Mouse (Mus musculus): ENCODE measurements at regions not wholly inside any gene's neighbourhood (a gene's known extent, or its start where the extent isn't known, plus 50 kb on each side); places are given as distances from the start of the nearest gene placed in this dataset.
"Not testable (repeated sequence)": the region's sequence is repeated elsewhere in the genome, so short reads cannot be mapped to it uniquely, and the experiment has no call there.

DNA sequence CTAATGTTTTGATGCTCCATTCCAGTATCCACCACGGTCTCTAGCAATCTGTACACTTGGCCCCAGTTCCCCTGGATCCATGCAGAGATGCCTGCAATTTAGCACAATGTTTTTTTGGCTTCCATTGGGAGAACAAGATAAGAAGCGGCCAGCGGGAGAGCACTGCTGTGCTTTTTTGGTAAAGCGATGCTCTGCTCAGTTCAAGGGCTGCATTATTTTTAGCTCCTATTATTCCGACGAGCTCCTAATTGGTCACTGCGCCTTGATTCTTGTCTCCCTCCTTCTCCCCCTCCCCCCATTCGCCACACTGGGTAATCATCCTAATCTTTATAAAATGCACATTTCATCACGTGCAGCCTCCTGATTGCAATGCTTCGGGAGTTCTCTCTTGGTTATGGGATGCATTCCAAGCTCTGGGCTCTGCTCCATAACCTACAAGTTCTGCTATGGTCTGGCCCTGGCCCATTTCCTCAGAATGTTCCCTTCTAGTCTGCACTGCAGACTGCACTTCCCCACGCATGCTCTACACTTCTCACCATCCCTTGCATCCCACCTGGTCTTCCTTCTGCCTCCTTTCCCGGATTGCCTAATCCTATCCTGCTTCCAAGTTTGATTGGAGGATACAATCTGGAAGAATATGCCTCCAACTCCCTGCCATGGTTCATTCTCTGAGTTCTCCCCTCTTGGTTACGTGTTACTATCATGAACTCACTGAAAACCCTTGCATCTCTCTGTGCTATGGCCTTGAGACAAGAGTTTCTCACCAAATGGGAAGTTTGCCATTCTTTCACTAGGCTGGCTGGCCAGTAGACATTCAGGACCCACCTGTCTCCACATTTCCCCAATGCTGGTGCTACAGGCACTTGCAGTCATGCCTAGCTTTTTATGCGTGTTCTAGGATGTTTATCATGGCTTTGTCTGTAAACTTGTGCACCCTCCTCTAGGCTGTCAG lies 467.8 kb upstream of the Auts2 start:
- ATAC-seq (replicated peaks; ENCODE audit: low FRiP score, poor library complexity, severe bottlenecking), result no peak

DNA sequence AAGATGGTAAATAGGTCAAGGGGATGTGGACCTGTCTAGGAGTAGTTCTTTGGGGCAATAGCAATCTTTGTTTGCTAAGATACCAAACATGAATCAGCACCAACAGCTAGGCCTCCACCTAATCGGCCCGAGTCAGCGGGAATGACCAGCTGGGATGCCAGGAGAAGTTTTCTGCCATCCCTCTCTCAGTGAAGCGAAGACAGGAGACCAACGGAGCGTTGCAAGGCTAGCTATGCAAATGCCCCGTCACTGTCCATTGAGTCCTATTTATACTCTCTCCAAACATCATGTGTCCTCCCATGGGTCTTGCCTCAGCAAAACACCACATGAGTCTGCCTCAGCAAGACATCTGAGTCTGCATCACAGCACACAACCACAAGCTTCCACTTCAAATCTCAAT lies 439.7 kb upstream of the Auts2 start:
- no peak for ATAC-seq (replicated peaks; ENCODE audit: low FRiP score, poor library complexity, severe bottlenecking)

DNA sequence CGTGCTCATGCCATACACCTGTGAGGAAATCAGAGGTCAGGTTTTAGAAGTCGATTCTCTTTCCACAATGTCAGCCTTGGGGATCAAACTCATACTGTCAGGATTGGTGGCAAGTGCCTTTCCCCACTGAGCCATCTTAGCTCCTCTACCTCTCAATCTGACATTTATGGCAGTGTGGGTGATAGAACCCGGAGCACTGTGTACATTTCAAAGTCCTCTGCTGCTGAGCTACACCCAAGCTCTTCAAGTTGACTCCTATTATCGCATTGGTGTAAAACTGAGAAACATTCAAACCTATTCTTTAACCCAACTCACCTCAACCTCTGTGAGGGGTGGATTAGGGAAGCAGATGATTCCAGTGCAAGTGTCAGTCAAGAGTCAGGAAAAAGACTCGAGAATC lies 435.9 kb upstream of the Auts2 start:
- no peak for ATAC-seq (replicated peaks; ENCODE audit: low FRiP score, poor library complexity, severe bottlenecking)

DNA sequence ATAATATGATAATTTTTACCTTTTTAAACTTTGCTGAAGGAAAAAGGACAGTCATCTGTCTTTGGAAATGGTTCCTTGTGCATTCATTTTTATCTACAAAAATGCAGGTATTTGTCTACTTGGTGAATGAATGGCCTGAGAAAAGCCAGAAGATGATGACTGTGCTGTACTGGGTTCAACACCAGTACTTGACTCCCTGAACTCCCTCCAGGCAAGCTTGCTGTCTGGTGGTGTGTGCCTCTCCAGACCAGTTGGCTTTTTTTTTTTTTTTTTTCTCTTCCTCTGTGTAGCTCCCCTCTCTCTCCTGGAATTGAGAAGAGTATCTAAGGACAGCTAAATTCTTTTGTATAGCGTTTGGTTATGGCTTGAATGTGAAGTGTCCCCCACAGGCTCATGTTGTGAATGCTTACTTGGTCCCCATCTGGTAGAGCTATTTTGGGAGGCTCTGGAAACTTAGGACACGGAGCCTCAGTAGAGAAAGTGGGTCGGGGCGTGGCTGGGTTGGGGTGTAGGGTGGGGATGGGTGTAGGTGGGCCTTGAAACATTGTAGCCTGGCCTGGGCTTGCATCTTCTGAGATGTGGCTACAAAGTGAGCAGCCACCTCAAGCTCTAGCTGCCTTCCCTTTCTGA lies 432.3 kb upstream of the Auts2 start:
- no peak for ATAC-seq (replicated peaks; ENCODE audit: low FRiP score, poor library complexity, severe bottlenecking)

DNA sequence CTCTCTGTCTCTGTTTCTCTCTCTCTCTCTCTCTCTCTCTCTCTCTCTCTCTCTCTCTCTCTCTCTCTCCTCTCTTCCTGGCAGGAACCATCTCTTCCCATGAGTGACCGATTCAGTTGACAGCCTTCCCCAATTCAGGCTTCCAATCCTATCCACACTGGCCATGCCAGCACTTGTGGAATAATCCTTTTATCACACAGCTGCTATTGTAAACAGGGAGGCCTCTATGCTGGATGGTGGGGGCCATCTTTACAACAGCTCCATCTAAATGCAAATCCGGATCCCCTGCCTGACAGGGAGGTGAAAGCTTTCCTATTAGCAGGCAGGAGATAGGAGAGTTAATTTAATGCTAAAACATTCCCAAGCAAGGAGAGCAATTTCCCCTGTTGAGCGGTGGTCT lies 431.7 kb upstream of the Auts2 start:
- ATAC-seq (replicated peaks; ENCODE audit: low FRiP score, poor library complexity, severe bottlenecking), result no peak

DNA sequence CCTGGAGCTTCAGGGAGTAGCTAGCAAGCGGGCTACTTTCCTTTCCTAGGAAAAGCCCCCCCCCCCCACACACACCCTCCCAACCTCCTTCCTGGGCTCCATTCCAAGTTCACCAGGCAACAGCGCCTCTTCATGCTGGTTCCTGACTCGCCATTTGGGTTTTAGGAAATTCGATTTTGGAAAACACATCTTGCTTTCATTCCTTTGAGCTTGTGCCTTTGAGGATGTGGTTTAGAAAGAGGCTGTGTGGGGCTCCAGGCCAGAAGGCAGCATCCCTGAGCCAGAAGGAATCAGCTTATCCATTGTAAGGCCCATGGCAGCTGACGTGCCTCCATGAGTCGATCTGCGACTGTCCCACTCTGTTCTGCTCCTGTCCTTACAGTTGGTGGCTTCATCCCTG lies 427.9 kb upstream of the Auts2 start:
- no peak for ATAC-seq (replicated peaks; ENCODE audit: low FRiP score, poor library complexity, severe bottlenecking)

DNA sequence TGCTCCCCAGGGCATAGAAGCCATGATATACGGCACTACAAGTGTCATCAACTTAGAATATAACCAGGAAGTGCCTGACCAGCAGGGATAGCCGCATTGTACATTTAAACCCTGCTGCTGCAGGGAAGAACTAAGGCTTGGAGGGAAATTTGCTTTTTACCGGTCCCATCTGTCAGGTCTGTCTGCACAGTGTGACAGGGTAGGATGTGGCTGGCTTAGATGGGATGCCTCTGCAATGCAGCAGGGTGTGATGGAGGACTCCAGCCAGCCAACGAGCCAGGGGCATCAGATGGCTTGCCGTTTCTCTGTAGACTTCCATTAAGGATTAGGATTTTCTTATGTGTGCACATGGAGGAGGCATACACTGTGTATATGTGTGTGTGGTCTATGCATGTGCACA lies 426.2 kb upstream of the Auts2 start:
- ATAC-seq (replicated peaks; ENCODE audit: low FRiP score, poor library complexity, severe bottlenecking), result no peak

DNA sequence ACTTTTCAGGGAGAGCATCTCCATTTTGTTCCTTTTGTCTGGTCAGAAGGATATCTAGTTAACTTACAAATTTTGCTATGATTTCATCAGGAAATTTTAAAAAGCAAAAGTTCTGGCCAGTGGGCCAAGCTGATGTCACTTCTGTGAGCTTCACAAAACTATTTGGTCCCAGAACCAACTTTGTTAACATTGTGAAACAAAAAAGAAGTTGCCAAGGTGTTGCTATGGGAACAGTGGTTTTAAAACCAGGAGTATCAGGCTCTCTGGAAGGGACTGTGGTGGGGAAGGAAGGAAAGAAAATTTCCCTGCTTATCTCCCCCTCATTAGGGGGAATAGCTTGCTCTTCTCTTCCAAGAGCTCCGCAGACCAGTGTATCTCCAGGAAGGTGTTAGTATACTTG lies 416.8 kb upstream of the Auts2 start:
- no peak for ATAC-seq (replicated peaks; ENCODE audit: low FRiP score, poor library complexity, severe bottlenecking)

DNA sequence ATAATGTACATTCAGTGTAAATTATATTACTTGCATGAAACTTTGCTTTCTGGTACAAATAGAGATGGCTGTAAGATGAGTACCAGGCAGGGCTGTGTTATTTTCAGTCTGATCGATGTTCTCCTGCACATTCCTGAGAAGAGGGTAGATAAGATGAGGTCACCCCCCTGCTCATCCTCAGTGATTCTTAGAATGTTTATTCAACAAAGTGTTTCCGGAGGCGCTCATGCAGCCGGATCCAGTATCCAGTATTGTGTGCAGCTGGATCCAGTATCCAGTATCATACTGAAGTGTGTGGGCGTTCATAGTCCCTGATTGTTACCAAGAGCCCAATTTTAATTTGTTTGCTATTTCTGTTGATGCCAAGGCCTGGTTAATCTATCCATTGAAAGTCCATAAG lies 413.0 kb upstream of the Auts2 start:
- ATAC-seq (replicated peaks; ENCODE audit: low FRiP score, poor library complexity, severe bottlenecking), result no peak

DNA sequence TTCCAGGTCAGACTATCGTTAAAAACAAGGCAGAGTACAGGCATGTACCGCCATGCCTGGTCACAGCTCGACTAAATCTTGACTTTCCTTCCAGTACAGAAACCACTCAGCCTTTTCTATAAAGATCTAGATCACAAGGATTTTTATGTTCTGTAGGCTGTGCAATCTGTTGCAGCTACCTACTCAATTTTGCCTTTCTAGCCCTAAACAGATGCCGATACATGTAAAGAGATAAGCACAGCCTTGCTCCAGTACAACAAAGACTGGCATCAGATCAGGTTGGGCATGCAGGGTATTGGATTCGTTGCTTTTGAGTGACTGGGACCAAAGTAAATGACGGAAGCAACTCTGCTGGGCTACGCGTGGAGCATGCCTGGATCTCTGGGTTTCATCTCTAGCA lies 411.9 kb upstream of the Auts2 start:
- ATAC-seq (replicated peaks; ENCODE audit: low FRiP score, poor library complexity, severe bottlenecking), result no peak

DNA sequence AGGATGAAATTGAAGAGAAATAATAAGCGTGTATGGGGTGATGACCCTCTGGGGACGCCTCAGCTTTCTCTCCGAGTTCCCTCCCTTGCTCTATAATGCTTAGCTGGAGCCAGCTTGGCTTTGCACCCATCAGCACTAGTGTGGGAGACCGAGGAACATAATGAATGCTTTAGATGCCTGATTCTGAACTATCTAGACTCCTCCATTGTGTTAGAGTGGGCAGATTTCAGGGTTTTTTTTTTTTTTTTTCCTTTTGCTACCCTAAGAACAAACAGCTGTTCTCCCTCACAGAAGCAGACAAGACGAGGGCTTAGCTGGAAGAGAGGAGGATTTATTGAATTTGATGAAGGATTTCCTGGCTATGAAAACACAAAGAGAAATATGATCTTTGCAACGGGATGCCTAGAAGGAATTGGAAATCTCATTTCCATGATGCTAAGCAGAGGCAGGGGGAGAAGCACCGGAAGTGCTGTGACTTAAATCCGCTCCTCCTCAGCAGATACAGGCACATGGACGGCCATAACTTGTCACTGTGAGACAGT lies 390.4 kb upstream of the Auts2 start:
- ATAC-seq (replicated peaks; ENCODE audit: low FRiP score, poor library complexity, severe bottlenecking), result no peak

DNA sequence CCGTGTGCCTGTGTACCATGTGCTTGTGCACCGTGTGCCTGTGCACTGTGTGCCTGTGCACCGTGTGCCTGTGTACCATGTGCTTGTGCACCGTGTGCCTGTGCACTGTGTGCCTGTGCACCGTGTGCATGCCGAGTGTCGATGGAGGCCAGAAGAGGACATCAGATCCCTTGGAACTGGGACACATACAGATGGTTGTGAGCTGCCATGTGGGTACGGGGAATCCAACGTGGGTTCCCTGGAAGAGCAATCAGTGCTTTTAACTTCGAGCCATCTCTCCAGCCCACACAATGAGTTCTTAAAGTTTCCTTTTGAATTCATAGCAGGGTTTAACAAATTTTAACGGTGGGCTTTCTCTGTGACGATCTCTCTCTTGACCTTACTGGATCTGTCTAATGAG lies 386.8 kb upstream of the Auts2 start:
- not testable (repeated sequence) for ATAC-seq (replicated peaks; ENCODE audit: low FRiP score, poor library complexity, severe bottlenecking)

DNA sequence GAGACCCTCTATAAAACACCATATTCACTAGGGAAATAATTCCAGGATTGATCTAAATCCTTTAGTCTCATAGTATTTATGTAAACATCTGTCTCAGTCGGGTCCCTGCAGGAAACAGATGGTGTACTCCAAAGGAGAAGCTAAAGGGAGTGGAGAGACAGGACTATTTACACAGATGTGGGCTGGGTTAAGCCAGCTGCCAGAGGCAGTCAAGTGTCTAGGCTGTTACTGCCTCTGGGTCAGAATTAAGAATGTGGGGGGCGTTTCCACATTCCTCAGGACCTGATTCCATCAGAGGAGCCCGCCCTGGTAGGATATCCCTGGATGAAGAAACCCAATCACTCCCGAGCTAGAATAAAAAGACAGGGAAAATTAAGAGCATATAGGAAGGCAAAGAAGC lies 380.2 kb upstream of the Auts2 start:
- no peak for ATAC-seq (replicated peaks; ENCODE audit: low FRiP score, poor library complexity, severe bottlenecking)

DNA sequence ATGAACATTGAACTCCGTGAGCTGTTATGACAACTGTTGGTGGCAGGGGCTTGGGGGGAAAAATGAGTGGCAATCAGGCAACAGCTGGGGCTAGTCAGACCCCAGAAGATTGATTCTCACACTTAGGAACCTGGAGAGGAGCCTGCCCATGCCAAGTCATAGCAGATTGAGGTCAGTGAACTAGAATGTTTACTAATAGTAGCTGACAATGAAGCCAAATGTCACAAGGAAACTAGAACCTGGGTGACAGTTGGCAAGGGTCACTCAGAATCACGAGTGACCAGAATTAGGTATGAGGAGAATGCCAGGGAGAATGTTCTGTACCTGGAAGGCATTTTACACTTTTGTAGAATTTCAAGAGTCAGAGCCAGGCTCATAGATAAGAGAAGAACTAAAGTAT lies 365.9 kb upstream of the Auts2 start:
- ATAC-seq (replicated peaks; ENCODE audit: low FRiP score, poor library complexity, severe bottlenecking), result no peak

DNA sequence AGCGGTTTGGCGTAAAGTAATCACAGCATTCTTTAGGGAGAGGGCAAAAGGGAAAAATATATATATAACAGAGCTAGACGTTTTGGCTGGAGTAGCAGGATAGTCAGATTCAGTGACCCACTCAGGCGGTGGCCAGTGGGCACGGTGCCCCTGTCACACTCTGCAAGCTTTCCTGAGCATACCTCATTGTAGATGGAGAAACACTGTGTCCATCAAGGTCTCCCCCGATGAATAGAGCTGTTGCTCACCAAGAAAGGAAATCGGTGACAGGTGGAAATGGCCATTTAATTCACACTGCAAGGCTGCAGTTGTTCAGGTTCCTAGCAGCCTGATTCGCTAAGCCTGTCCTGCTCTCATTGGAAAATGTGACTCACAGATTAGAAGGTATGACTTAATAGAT lies 365.1 kb upstream of the Auts2 start:
- no peak for ATAC-seq (replicated peaks; ENCODE audit: low FRiP score, poor library complexity, severe bottlenecking)

DNA sequence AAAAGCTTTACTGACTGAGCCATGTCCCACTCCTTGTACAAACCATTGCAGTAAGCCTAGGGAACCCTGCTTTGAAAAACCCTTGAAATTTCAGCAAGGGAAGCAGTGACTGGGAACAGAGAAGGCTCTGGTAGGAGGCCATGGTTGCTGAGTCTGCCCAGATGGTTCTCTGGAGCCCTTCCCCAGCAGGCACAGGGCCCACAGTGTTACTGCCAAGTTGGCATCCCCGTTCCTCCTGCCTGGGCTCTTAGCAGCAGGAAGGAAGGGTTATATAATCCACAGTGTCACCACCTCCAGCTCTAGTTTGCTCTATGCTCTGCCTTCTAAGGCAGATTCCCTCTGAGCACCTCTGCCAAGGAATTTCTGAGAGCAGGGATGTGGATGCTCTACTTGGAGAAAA lies 349.4 kb upstream of the Auts2 start:
- no peak for ATAC-seq (replicated peaks; ENCODE audit: low FRiP score, poor library complexity, severe bottlenecking)

DNA sequence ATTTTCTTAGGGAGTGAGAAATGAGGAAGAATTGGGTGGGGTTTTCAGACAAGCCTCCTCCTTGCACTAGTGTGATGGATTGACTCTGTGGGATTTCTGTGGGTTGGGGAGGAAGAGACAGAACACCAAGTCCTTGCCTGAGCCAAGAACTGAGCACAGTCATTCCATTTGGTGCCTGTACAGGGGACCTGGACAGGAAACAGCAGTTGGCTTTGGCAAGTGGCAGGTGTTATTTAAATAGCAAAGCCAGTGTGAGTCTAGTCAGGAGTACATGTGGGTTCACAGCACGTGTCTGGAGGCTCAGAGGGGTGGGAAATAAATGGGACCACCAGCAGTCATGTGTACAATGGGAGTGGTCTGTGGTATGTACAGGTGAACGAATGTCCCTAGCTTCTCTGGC lies 341.0 kb upstream of the Auts2 start:
- ATAC-seq (replicated peaks; ENCODE audit: low FRiP score, poor library complexity, severe bottlenecking), result no peak

DNA sequence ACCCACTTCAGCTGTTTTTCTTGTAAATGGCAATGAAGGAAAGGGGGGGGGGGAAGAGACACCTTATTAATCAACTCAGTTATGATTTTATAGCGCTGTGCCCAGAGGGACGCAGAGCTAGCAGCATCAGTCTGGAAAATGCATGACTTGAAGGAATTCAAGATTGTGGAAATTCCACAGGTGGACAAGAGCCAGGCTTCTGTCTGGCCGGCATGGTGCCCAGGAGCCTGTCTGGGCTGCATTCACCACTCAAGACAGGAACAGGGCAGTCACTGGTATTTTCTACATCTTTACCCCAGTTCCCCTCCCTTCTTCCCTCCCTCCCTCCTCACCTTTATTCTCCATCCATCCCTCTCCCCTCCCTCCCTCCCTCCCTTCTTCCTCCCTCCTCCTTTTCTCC lies 339.1 kb upstream of the Auts2 start:
- no peak for ATAC-seq (replicated peaks; ENCODE audit: low FRiP score, poor library complexity, severe bottlenecking)

DNA sequence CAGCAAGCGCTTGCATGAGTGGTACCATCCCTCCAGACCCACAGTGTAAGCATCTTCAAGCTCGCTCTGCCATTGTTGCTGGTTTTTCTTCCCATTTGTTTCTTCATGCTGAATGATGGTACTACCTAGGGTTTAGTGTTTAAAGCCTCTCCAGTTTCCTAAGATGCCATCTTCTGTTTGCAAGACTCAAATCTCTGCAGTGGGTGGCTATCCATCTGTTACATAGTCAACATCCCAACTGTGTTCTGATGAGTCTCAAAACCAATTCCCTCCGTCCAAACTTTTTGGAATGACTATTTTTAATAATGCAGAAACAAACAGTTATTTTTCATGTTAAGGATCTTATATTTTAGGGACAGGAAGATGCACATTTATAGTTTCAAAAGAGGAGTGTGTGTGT lies 338.0 kb upstream of the Auts2 start:
- ATAC-seq (replicated peaks; ENCODE audit: low FRiP score, poor library complexity, severe bottlenecking), result no peak

DNA sequence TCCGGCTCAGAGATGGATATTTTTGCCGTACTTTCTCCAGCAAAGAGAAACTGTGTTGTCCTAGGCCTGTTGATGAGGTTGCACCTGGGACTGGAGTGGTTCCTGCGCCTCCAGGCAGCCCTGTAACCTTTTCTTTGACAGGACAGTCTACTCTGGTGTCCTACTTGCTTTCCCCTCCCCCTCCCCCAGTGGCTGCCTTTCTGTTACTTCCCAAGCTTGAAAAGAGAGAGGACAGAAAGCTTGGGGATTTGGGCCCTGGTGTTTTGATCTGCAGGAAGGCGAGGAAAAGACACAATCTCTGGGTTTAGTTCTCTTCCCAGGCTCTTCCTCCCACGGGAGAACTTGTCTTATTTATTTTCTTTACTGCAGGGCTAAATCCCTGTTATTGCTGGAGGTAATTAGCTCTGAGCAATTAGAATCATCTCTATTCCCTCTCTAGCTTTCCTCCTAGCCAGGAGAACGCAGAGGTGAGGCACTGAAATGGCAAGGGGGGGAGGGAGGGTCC lies 333.2 kb upstream of the Auts2 start:
- ATAC-seq (replicated peaks; ENCODE audit: low FRiP score, poor library complexity, severe bottlenecking), result no peak

DNA sequence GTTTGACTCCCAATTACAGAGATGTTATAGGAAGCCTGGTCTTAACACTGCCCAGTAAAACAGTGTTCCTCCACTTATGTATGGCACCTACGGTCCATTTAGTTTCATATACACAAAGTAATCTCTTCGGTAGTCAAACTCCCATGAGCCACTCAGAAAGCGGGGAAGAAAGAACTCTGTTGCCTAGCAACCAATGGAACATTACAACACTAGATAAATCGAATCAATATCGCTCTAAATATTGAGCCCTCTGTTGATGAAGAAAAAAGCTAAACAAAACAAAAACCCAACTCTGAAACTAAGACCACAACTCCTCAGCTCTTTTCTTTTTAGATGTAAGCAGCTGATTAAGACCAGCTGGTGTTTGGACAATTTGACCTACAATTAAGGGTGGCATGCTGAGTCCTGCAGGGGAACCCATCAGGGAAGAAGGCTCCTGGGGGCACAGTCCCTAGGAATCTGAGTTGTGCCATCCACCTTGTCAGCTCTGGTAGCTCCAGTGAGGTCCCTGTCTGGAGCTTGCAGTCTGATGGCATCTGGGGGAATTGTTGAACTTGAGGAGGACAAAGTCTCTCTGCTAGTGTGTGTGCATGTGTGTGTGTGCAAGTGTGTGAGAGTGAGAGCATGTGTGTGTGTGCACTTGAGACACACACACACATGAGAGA lies 315.8 kb upstream of the Auts2 start:
- no peak for ATAC-seq (replicated peaks; ENCODE audit: low FRiP score, poor library complexity, severe bottlenecking)
